Mouse (Mus musculus) MEL (cell line): Measurements from ENCODE around the gene Auts2. TPM values are rescaled to one million over a fixed set of nuclear protein-coding genes. Genes with fewer than 3 reads are reported as not detected.

Experiments
- DNase-seq: peaks from one replicate; pipeline ENCODE4 v3.0.0; 2011; ENCODE audit warnings: low read depth, low spot score
- H3K27ac ChIP-seq: 2 replicates; pipeline ENCODE4 v1.5.1; 2012; ENCODE audit warnings: low read depth, mild to moderate bottlenecking, control low read depth, low read length, moderate library complexity; ENCODE audit not compliant: control insufficient read depth
- H3K27me3 ChIP-seq, 2 experiments: fragments of 150-350 bp in 1 of 2; sonication (generic) in 1 of 2; 2 replicates each; pipeline ENCODE4 v1.6.1; 2012; ENCODE audit warnings: low read length in 2 of 2, mild to moderate bottlenecking in 2 of 2, improper control_type of control experiment in 1 of 2, moderate library complexity in 1 of 2; ENCODE audit not compliant: insufficient read depth in 2 of 2, control insufficient read depth in 1 of 2
- H3K36me3 ChIP-seq, 2 experiments: 2 replicates each; pipeline ENCODE4 v1.6.1; 2012 to 2014; ENCODE audit warnings: low read length in 2 of 2, improper control_type of control experiment in 1 of 2, inconsistent platforms in 1 of 2, mild to moderate bottlenecking in 1 of 2; ENCODE audit not compliant: insufficient read depth in 2 of 2, control insufficient read depth in 1 of 2
- H3K4me1 ChIP-seq, 2 experiments: fragments of 150-350 bp in 1 of 2; sonication (generic) in 1 of 2; 2 replicates each; pipeline ENCODE4 v1.6.1; 2012; ENCODE audit warnings: low read length in 2 of 2, improper control_type of control experiment in 1 of 2, mild to moderate bottlenecking in 1 of 2; ENCODE audit not compliant: insufficient read depth in 2 of 2, control insufficient read depth in 1 of 2
- H3K4me3 ChIP-seq, 2 experiments: fragments of 150-350 bp in 1 of 2; sonication (generic) in 1 of 2; 2 replicates each; pipeline ENCODE4 v1.5.1; 2012; ENCODE audit warnings: low read depth in 2 of 2, low read length in 2 of 2, mild to moderate bottlenecking in 2 of 2, moderate library complexity in 2 of 2, control low read depth in 1 of 2, improper control_type of control experiment in 1 of 2; ENCODE audit not compliant: control insufficient read depth in 1 of 2, insufficient read depth in 1 of 2
- H3K79me2 ChIP-seq: 2 replicates; pipeline ENCODE4 v1.6.1; 2012; ENCODE audit warnings: mild to moderate bottlenecking, low read length, moderate library complexity; ENCODE audit not compliant: control insufficient read depth, poor library complexity, insufficient read depth
- H3K9ac ChIP-seq: 2 replicates; pipeline ENCODE4 v1.6.1; 2012; ENCODE audit warnings: low read depth, mild to moderate bottlenecking, control low read depth, low read length, moderate library complexity; ENCODE audit not compliant: control insufficient read depth, poor library complexity, severe bottlenecking
- H3K9me3 ChIP-seq: fragments of 150-350 bp; sonication (generic); replicated peaks from 2 replicates; pipeline ENCODE4 v1.6.1; 2012; ENCODE audit warnings: mild to moderate bottlenecking, low read length, improper control_type of control experiment, moderate library complexity; ENCODE audit not compliant: insufficient read depth
- BHLHE40 ChIP-seq: IDR thresholded peaks from 2 replicates; pipeline ENCODE4 v1.6.1; 2012; ENCODE audit warnings: low read depth, mild to moderate bottlenecking, inconsistent platforms, low read length, improper control_type of control experiment, borderline replicate concordance
- CHD1 ChIP-seq: IDR thresholded peaks from 2 replicates; pipeline ENCODE4 v1.6.1; 2012; ENCODE audit warnings: low read depth, mild to moderate bottlenecking, inconsistent platforms, low read length, improper control_type of control experiment
- CHD2 ChIP-seq: IDR thresholded peaks from 2 replicates; pipeline ENCODE4 v1.6.1; 2011; ENCODE audit warnings: low read length, improper control_type of control experiment
- CTCF ChIP-seq, 3 experiments: IDR thresholded peaks in 2 of 3; conservative IDR thresholded peaks in 1 of 3; 2 replicates each; pipeline ENCODE4 v1.5.1; 2011 to 2012; ENCODE audit warnings: low read length in 3 of 3, low read depth in 2 of 3, mild to moderate bottlenecking in 2 of 3, improper control_type of control experiment in 1 of 3, inconsistent platforms in 1 of 3, mixed read lengths in 1 of 3, moderate library complexity in 1 of 3; ENCODE audit not compliant: control insufficient read depth in 1 of 3, insufficient read depth in 1 of 3, poor library complexity in 1 of 3, severe bottlenecking in 1 of 3
- ELF1 ChIP-seq: IDR thresholded peaks from 2 replicates; pipeline ENCODE4 v1.6.1; 2014; ENCODE audit warnings: low read depth, mild to moderate bottlenecking, inconsistent platforms, low read length, improper control_type of control experiment, moderate library complexity
- ETS1 ChIP-seq: IDR thresholded peaks from 2 replicates; pipeline ENCODE4 v1.6.1; 2012; ENCODE audit warnings: low read depth, mild to moderate bottlenecking, inconsistent platforms, low read length, improper control_type of control experiment, moderate library complexity
- GATA1 ChIP-seq: IDR thresholded peaks from 2 replicates; pipeline ENCODE4 v1.6.1; 2011; ENCODE audit warnings: low read depth, low read length, improper control_type of control experiment
- JUND ChIP-seq: IDR thresholded peaks from 2 replicates; pipeline ENCODE4 v1.6.1; 2011; ENCODE audit warnings: low read depth, mild to moderate bottlenecking, improper control_type of control experiment, low read length
- KAT2A ChIP-seq: conservative IDR thresholded peaks from 2 replicates; pipeline ENCODE4 v1.6.1; 2012; ENCODE audit warnings: low read depth, low read length, improper control_type of control experiment, inconsistent platforms
- MAFK ChIP-seq: IDR thresholded peaks from 2 replicates; pipeline ENCODE4 v1.6.1; 2011; ENCODE audit warnings: low read depth, mild to moderate bottlenecking, low read length, improper control_type of control experiment, borderline replicate concordance
- MAZ ChIP-seq: IDR thresholded peaks from 2 replicates; pipeline ENCODE4 v1.6.1; 2012; ENCODE audit warnings: low read depth, mild to moderate bottlenecking, inconsistent platforms, low read length, improper control_type of control experiment
- MEF2A ChIP-seq: IDR thresholded peaks from 2 replicates; pipeline ENCODE4 v1.6.1; 2014; ENCODE audit warnings: low read depth, mild to moderate bottlenecking, inconsistent platforms, low read length, improper control_type of control experiment; ENCODE audit not compliant: poor library complexity, insufficient replicate concordance, severe bottlenecking; ENCODE audit errors: extremely low read depth
- MXI1 ChIP-seq: IDR thresholded peaks from 2 replicates; pipeline ENCODE4 v1.6.1; 2011; ENCODE audit warnings: mild to moderate bottlenecking, low read depth, low read length, improper control_type of control experiment
- MYB ChIP-seq: IDR thresholded peaks from 2 replicates; pipeline ENCODE4 v1.6.1; 2011; ENCODE audit warnings: mild to moderate bottlenecking, low read depth, low read length, improper control_type of control experiment
- MYC ChIP-seq: IDR thresholded peaks from 2 replicates; pipeline ENCODE4 v1.6.1; 2011; ENCODE audit warnings: low read depth, mild to moderate bottlenecking, low read length, improper control_type of control experiment, moderate library complexity
- NELFE ChIP-seq: IDR thresholded peaks from 2 replicates; pipeline ENCODE4 v1.6.1; 2011; ENCODE audit warnings: low read depth, low read length, improper control_type of control experiment
- NRF1 ChIP-seq: IDR thresholded peaks from 2 replicates; pipeline ENCODE4 v1.6.1; 2014; ENCODE audit warnings: low read depth, mild to moderate bottlenecking, inconsistent platforms, low read length, improper control_type of control experiment, moderate library complexity; ENCODE audit not compliant: poor library complexity, insufficient read depth, severe bottlenecking
- POLR2A ChIP-seq, 2 experiments: IDR thresholded peaks; 2 replicates each; pipeline ENCODE4 v1.6.1; 2011 to 2012; ENCODE audit warnings: low read length in 2 of 2, mild to moderate bottlenecking in 2 of 2, control low read depth in 1 of 2, improper control_type of control experiment in 1 of 2, low read depth in 1 of 2, moderate library complexity in 1 of 2; ENCODE audit not compliant: control insufficient read depth in 1 of 2, insufficient read depth in 1 of 2, poor library complexity in 1 of 2
- POLR2AphosphoS2 ChIP-seq: IDR thresholded peaks from 2 replicates; pipeline ENCODE4 v1.6.1; 2011; ENCODE audit warnings: low read length, improper control_type of control experiment
- RCOR1 ChIP-seq: IDR thresholded peaks from 2 replicates; pipeline ENCODE4 v1.6.1; 2012; ENCODE audit warnings: low read depth, mild to moderate bottlenecking, inconsistent platforms, low read length, improper control_type of control experiment
- SIN3A ChIP-seq: IDR thresholded peaks from 2 replicates; pipeline ENCODE4 v1.6.1; 2012; ENCODE audit warnings: low read length, improper control_type of control experiment, inconsistent platforms
- SMC3 ChIP-seq: IDR thresholded peaks from 2 replicates; pipeline ENCODE4 v1.6.1; 2011; ENCODE audit warnings: low read depth, low read length, improper control_type of control experiment
- TBP ChIP-seq: IDR thresholded peaks from 2 replicates; pipeline ENCODE4 v1.8.0; 2011; ENCODE audit warnings: low read depth, low read length, improper control_type of control experiment
- TCF12 ChIP-seq: IDR thresholded peaks from 2 replicates; pipeline ENCODE4 v1.6.1; 2014; ENCODE audit warnings: low read depth, mild to moderate bottlenecking, inconsistent platforms, low read length, improper control_type of control experiment, moderate library complexity
- USF2 ChIP-seq, 2 experiments: IDR thresholded peaks; 2 replicates each; pipeline ENCODE4 v1.6.1; 2011 to 2012; ENCODE audit warnings: improper control_type of control experiment in 2 of 2, low read length in 2 of 2, borderline replicate concordance in 1 of 2, inconsistent platforms in 1 of 2, low read depth in 1 of 2, mild to moderate bottlenecking in 1 of 2; ENCODE audit not compliant: insufficient read depth in 1 of 2
- ZC3H11A ChIP-seq: IDR thresholded peaks from 2 replicates; pipeline ENCODE4 v1.6.1; 2012; ENCODE audit warnings: low read depth, mild to moderate bottlenecking, inconsistent platforms, low read length, improper control_type of control experiment
- ZKSCAN1 ChIP-seq: IDR thresholded peaks from 2 replicates; pipeline ENCODE4 v1.6.1; 2012; ENCODE audit warnings: low read depth, mild to moderate bottlenecking, inconsistent platforms, low read length, improper control_type of control experiment, moderate library complexity
- ZNF384 ChIP-seq: IDR thresholded peaks from 2 replicates; pipeline ENCODE4 v1.6.1; 2012; ENCODE audit warnings: low read depth, mild to moderate bottlenecking, inconsistent platforms, low read length, improper control_type of control experiment
- polyA plus RNA-seq, 2 experiments: library from polyadenylated mRNA; stranded (reverse) in 1 of 2; unstranded in 1 of 2; fragments of >175 nt in 1 of 2; fragments of >200 nt in 1 of 2; gene quantifications; 2 replicates each; pipeline versions ENCODE4 v1.2.1 to v1.2.4; 2012; ENCODE audit warnings: low replicate concordance in 2 of 2, low read depth in 1 of 2; ENCODE audit not compliant: insufficient read length in 2 of 2, insufficient read depth in 1 of 2, missing spikeins in 1 of 2
- total RNA-seq: library from RNA; depleted of rRNA; stranded (reverse); fragments of 300-350 nt; gene quantifications from 2 replicates; pipeline ENCODE4 v1.2.3, GENCODE M21; 2012

Auts2 gene
- total and polyA plus RNA-seq, 3 experiments: not detected

- no peak for DNase-seq
- no peaks in the 10 kb centered on the region for H3K79me2 ChIP-seq
- no peak overlapping the region for H3K9ac ChIP-seq
- H3K4me1 ChIP-seq: no peaks in the 10 kb centered on the region
- TF ChIP-seq ZKSCAN1: no peak
- TF ChIP-seq NRF1: no peak
- no peak for TF ChIP-seq CHD1
- no peak for TF ChIP-seq MXI1
- TF ChIP-seq, all 39 proteins: peak for 0
- no peaks in the 10 kb centered on the region for H3K9me3 ChIP-seq
- H3K36me3 ChIP-seq: no peaks in the 10 kb centered on the region
- H3K27me3 ChIP-seq: no peaks in the 10 kb centered on the region
- no peak overlapping the region for H3K4me3 ChIP-seq
- no peak overlapping the region for H3K27ac ChIP-seq
These were observed 313.3 kb downstream of the Auts2 start for GRCm38 (mm10) chr5:132229644-132230357.

GRCm38 (mm10) chr5:132229023-132229422 is 314.1 kb downstream of the Auts2 start:
- H3K36me3 ChIP-seq: no peaks in the 10 kb centered on the region

GRCm38 (mm10) chr5:132220376-132220930 is 322.7 kb downstream of the Auts2 start:
- Histone ChIP-seq H3K9me3 (no peaks in the 10 kb centered on the region), H3K4me3 (no peak overlapping the region), H3K9ac (no peak overlapping the region), H3K79me2 (no peaks in the 10 kb centered on the region), H3K27me3 (no peaks in the 10 kb centered on the region), H3K36me3 (no peaks in the 10 kb centered on the region), H3K27ac (no peak overlapping the region)
- no peak for TF ChIP-seq KAT2A
- no peak for TF ChIP-seq RCOR1
- TF ChIP-seq SIN3A: no peak
- TF ChIP-seq TBP: no peak
- TF ChIP-seq POLR2A (IDR thresholded peaks at IDR 0.05; ENCODE audit: control insufficient read depth in 1 of 2, insufficient read depth in 1 of 2, low read depth in 1 of 2, low read length in 2 of 2, poor library complexity in 1 of 2): no peak
- TF ChIP-seq CTCF (IDR thresholded peaks at IDR 0.05 in 2 of 3, conservative IDR thresholded peaks at IDR 0.05 in 1 of 3; ENCODE audit: control insufficient read depth in 1 of 3, insufficient read depth in 1 of 3, low read depth in 2 of 3, low read length in 3 of 3, poor library complexity in 1 of 3, severe bottlenecking in 1 of 3): no peak
- TF ChIP-seq MYB: no peak
- no peak for TF ChIP-seq TCF12
- TF ChIP-seq MAZ: no peak
- no peak for TF ChIP-seq NRF1
- TF ChIP-seq CHD2: no peak
- TF ChIP-seq MAFK: no peak
- no peak for TF ChIP-seq MXI1
- no peak for TF ChIP-seq GATA1
- TF ChIP-seq ZKSCAN1: no peak
- no peak for TF ChIP-seq ETS1
- TF ChIP-seq NELFE: no peak
- no peak for TF ChIP-seq ZC3H11A
- no peak for TF ChIP-seq ZNF384
- TF ChIP-seq, all 39 proteins: peak for 0
- no peak for DNase-seq
- H3K4me1 ChIP-seq: no peaks in the 10 kb centered on the region

More at GRCm38 (mm10) chr5:132229023-132229422, 314.1 kb downstream of the Auts2 start:
- Histone ChIP-seq H3K27me3 (no peaks in the 10 kb centered on the region), H3K27ac (no peak overlapping the region), H3K4me1 (no peaks in the 10 kb centered on the region), H3K4me3 (no peak overlapping the region)
- no peak for DNase-seq
- TF ChIP-seq BHLHE40 (no peak), ELF1 (no peak), JUND (no peak), POLR2AphosphoS2 (no peak), CHD2 (no peak), MXI1 (no peak), SMC3 (no peak), MYC (no peak), ZNF384 (no peak), MAFK (no peak), MYB (no peak), NELFE (no peak), MEF2A (no peak), USF2 (IDR thresholded peaks at IDR 0.05; ENCODE audit: borderline replicate concordance in 1 of 2, insufficient read depth in 1 of 2, low read depth in 1 of 2, low read length in 2 of 2) (no peak)
- TF ChIP-seq, all 39 proteins: peak for 0
- Histone ChIP-seq H3K9me3 (no peaks in the 10 kb centered on the region), H3K9ac (no peak overlapping the region), H3K79me2 (no peaks in the 10 kb centered on the region)
